Mouse (Mus musculus): ENCODE measurements around the gene Gm14391.

GRCm38 (mm10) chr2:175156696-175157095 is 50.0 kb downstream of the Gm14391 start:
- TF ChIP-seq CTCF (conservative IDR thresholded peaks at IDR 0.05; ENCODE audit: low read length) (no peak), NANOG (IDR thresholded peaks at IDR 0.05; ENCODE audit: borderline replicate concordance, low read length) (no peak)
